Mouse (Mus musculus) lung, adult 2 months (tissue): ENCODE results near the gene Lin37.

Experiments
- CTCF ChIP-seq: fragments of 200-500 bp; IDR thresholded peaks from 2 replicates; pipeline ENCODE4 v1.5.1; 2011; ENCODE audit warnings: mild to moderate bottlenecking, low read length, control low read depth; ENCODE audit not compliant: insufficient read depth
- POLR2A ChIP-seq: fragments of 200-500 bp; IDR thresholded peaks from 2 replicates; pipeline ENCODE4 v1.6.1; 2011; ENCODE audit warnings: low read depth, mild to moderate bottlenecking, control low read depth, low read length, borderline replicate concordance; ENCODE audit errors: extremely low read depth

GRCm38 (mm10) chr7:30553810-30554584, 5.6 kb downstream of the Lin37 start:
- no peak for TF ChIP-seq CTCF
- no peak for TF ChIP-seq POLR2A
